Mouse (Mus musculus): ENCODE data around the gene Igsf8.
"Not testable (repeated sequence)": the region's sequence is repeated elsewhere in the genome, so short reads cannot be mapped to it uniquely, and the experiment has no call there.

Gene Igsf8

GRCm38 (mm10) chr1:172261477-172262078 lies at the start of gene Igsf8:
Gene Igsf8 (plus strand): TSS chr1:172261641.
- no peak for DNase-seq (ENCODE audit: low read depth)

GRCm38 (mm10) chr1:172212776-172213175 lies 48.7 kb upstream of the Igsf8 start:
- DNase-seq (ENCODE audit: low read depth), result no peak

GRCm38 (mm10) chr1:172213771-172214170 lies 47.7 kb upstream of the Igsf8 start:
- no peak for DNase-seq (ENCODE audit: low read depth)

- DNase-seq (ENCODE audit: low read depth), result no peak
These were observed 46.7 kb upstream of the Igsf8 start for GRCm38 (mm10) chr1:172214748-172215147.

GRCm38 (mm10) chr1:172217148-172217547 lies 44.3 kb upstream of the Igsf8 start:
- peak; percentile 93 for DNase-seq (ENCODE audit: low read depth)

- no peak for DNase-seq (ENCODE audit: low read depth)
These were observed 43.1 kb upstream of the Igsf8 start for GRCm38 (mm10) chr1:172218164-172218910.

GRCm38 (mm10) chr1:172219451-172220406 lies 41.7 kb upstream of the Igsf8 start, which contains the start of gene Casq1:
Gene Casq1 (minus strand): TSS chr1:172219868.
- DNase-seq (ENCODE audit: low read depth), result no peak

- no peak for DNase-seq (ENCODE audit: low read depth)
These were observed 41.0 kb upstream of the Igsf8 start for GRCm38 (mm10) chr1:172220414-172220813.

- no peak for DNase-seq (ENCODE audit: low read depth)
These were observed 40.0 kb upstream of the Igsf8 start for GRCm38 (mm10) chr1:172221297-172222063.

- DNase-seq (ENCODE audit: low read depth), result no peak
These were observed 33.2 kb upstream of the Igsf8 start for GRCm38 (mm10) chr1:172228209-172228608.

- DNase-seq (ENCODE audit: low read depth), result no peak
These were observed 32.2 kb upstream of the Igsf8 start for GRCm38 (mm10) chr1:172229215-172229614.

- DNase-seq (ENCODE audit: low read depth), result no peak
These were observed 20.3 kb upstream of the Igsf8 start for GRCm38 (mm10) chr1:172240945-172241708.

- DNase-seq (ENCODE audit: low read depth), result no peak
These were observed 19.0 kb upstream of the Igsf8 start for GRCm38 (mm10) chr1:172242401-172242800.

GRCm38 (mm10) chr1:172243547-172244205 lies 17.8 kb upstream of the Igsf8 start:
- no peak for DNase-seq (ENCODE audit: low read depth)

GRCm38 (mm10) chr1:172244645-172245044 lies 16.8 kb upstream of the Igsf8 start:
- DNase-seq (ENCODE audit: low read depth), result not testable (repeated sequence)

- no peak for DNase-seq (ENCODE audit: low read depth)
These were observed 14.2 kb upstream of the Igsf8 start for GRCm38 (mm10) chr1:172247216-172247615.

GRCm38 (mm10) chr1:172247679-172248078 lies 13.8 kb upstream of the Igsf8 start:
- DNase-seq (ENCODE audit: low read depth), result peak; percentile 57

- no peak for DNase-seq (ENCODE audit: low read depth)
These were observed 3.1 kb upstream of the Igsf8 start, which contains the start of gene Atp1a4 for GRCm38 (mm10) chr1:172258314-172258713. Gene Atp1a4 (minus strand): TSS chr1:172258414.

GRCm38 (mm10) chr1:172271208-172271607 lies 9.8 kb downstream of the Igsf8 start:
- no peak for DNase-seq (ENCODE audit: low read depth)

GRCm38 (mm10) chr1:172271765-172272164 lies 10.3 kb downstream of the Igsf8 start:
- no peak for DNase-seq (ENCODE audit: low read depth)

Data from induced T-regulatory cell, adult 2 months (primary cell).